Mouse (Mus musculus) retina, postnatal 7 days (tissue): ENCODE data around the gene Gm49337.
A peak's percentile ranks its signal among the peaks of the same experiment; 100 is the strongest.

Source experiments
- DNase-seq: peaks from one replicate; pipeline ENCODE4 v3.0.0-alpha.2; 2012; ENCODE audit warnings: low read depth, low spot score

Gm49337 gene

DNA sequence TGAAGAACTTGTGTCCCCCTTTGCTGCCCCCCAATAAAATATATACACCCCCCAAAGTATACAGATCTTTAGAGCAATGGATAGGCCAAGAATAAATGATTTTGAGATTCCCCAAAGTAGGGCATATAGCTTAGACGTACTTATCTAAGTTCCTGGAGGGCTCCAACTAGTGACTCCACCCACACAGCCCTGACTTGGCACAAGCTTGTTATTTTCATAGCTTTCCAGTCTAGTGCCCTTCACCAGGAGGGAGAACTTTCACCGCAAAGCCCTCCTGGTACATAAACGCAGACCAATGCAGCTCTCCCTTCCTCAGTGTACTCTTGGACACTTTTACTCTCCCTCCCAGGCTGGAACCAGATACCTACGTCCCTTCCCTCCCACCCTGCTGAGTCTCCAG is 11.0 kb upstream of the Gm49337 start:
- DNase-seq, result no peak

DNA sequence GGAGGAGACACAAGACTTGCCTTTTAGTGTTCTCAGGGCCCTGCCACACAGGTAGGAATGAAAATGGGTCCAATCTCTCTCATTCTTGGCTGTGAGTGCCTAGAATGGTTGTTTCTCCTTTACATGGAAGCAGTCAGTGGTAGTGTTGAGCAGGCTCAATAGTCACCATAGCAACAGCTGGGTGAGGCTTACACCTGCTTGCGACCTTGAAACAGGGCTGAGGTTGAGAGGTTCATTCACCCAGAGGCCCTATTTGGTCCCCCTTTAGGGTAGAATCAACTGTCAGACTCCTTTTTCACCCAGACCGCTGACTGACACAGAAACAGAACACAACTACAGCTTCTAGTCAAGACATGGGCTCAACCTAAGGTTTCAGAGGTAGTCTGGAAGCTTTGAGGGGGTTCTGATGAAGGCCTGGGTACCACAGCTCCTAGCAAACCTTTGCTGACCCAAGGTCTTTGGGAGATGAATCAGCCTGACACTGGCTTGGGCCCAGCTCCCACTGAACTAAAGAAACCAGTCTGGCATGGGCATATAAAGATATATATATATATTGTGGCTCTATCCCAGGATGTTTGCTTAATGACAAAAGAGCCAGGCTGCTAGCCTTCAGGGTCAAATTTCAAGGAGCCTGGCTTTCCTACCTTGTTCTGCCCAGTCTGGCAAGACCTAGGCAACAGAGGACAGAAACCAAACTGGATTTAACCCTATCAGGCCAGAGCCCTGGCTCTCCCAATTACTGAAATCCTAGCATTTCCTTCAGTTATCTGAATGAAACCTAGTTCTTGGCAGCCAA is 8.2 kb upstream of the Gm49337 start:
- no peak for DNase-seq

DNA sequence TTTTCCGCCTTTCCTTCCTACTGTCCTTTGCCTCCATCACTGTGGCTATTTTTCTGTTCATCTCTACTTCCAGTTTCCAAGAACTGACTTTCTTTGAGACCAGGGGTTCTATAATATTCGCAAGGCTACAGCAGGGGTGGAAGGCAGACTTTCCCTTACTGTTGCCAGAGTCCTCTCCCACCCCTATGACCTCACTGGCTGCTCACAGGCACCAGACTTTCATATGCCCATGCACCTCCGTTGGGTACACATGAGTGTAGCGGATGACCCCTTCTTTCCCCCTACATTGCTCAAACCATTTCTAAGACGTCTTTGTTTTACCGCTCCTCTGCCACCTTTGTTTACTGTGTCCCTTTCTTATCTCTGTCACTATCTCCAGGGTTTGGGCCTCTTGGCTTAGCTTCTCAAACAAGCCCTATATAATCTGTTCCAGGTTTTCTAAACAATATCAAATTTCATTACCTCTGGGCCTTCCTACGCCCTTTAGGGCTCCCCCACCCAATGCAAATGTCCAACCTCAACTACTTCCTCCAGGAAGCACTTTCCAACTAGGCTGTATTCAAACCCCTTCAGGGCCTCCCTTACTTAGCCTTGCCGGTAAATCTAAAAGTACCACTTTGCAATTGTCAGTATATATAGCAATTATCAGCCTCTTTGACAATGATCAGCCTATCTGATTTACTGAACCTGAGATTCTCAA is 7.3 kb upstream of the Gm49337 start:
- DNase-seq, result no peak

DNA sequence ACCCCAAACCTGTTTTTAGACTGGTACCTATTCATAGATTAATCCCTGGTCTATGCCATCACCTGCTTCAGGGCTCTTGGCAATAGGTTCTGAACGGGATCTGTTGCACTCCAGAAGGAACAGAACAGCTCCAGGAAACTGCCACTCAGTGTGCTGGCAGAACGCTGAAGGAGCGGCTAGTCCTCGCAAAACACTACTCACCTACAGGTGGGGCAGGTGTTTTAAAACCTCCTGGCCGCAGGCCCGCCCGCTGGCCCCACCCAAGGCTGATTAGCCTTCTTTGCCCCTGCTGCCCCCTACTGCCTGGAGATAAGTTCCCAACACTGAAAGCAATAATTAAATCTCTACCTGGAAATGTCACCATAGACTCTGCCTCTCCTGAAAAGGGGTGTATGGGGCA is 5.8 kb upstream of the Gm49337 start, which contains the start of gene Tspan1:
TSS of gene Tspan1 (minus strand) at position 198 of the 400 bp plus-strand sequence.
- DNase-seq, result no peak

DNA sequence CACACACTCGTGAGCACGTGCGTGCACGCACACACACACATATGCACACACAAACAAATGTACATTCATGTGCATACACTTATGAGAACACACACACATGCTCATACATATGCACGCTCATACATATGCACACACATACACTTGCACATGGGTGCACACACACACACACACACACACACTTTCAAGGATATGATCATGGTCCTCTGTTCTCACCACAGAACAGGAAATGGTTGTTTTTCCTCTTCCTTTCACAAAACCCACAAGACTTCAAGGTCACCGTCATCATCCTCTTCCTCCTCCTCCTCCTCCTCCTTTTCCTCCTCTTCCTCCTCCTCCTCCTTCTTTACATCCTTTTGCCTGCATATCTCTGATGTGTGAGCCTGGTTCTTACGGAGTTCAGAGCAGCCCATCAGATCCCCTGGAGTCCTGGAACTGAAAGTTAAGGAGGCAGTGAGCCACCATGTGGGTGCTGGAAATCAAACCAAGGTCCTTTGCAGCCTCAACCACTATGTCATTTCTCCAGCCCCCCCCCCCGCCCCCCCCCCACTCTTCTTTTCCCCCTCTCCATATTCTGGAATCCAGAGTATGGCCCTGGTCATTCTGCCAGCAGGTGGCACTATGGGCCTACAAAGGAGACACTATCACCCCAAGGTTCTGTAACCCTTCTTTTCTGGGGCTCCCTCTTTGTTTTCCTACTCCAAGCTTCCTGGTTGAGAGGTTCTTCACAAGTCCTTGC is 4.4 kb upstream of the Gm49337 start:
- DNase-seq, result peak; percentile 76

DNA sequence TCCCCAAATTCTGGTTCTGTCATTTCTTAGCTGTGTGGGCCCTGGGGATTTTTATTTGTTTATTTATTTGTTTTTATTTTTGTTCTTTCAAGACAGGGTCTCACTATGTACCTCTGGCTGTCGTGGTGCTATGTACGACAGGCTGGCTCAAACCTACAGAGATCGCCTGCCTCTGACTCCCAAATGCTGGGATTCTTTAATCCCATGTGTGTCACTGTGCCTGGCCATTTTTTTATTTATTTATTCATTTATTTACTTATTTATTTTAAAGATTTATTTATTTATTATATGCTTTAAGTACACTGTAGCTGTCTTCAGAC is 3.9 kb upstream of the Gm49337 start:
- no peak for DNase-seq

DNA sequence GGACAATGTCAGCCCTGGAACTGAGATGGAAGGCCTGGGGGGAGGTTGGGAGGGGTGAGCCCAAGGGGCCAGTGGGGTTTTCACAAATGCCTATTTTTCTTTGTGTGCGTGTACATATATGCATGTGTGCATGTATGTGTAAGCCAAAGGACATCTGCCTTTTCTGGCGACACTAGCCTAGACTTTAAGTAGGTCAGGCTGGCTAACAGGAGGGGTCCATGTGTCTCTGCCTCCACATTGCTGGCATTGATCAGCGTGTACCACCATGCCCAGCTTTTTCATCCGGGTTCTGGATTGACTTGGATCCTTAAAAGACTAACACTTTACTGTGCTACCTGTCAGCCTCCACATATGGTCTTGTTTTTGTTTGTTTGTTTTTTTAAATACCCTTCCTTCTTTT is 568 bp downstream of the Gm49337 start:
- DNase-seq, result no peak

DNA sequence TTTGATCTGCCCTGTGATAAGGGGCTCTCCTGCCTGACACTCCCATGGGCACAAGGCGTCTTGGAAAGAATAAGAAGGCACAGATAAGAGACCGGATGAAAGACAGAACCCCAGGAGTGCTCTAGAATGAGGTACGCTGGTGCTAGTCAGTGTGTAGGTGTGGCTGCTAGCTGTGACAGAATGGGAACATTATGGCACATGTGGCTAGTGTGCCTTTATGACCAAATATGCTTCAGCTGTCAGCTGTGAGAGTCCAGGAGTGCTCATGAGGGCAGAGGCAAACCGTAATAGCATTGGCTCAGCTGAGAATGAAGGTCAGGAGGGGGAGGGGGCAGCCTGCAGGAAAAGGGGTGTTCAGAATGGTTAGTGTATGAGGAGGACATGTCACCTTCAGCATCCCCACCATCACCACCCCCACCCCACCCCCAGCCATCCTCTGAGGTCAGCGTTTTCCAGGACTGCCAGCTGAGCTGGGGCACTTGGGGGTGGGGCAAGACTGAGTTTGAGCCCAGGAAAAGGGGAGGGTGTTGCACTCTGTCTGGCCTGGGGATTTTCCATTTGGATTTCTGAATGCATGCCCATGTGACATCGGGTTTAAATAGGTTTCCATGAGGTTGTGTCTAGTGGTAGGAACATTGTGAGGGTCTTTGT is 1.4 kb downstream of the Gm49337 start:
- peak; percentile 51 for DNase-seq

DNA sequence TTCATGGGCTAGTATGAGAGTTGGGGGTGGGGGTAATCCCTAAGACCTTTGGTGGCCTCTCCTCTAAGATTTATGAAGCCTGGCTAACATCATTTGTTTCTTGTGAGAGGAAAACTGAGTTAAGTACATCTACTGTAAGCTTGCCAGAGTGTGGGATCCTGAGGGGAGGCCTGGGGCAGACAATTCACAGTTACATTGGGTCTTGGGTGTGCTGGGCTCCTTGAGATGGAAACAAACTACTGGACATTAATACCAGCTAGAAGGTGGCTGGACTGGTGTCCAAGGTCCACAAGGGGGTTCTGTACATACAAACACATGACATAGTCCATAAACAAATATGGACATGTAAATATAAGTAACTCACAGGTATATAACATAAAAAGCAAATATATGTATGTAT is 2.0 kb downstream of the Gm49337 start:
- DNase-seq, result no peak

DNA sequence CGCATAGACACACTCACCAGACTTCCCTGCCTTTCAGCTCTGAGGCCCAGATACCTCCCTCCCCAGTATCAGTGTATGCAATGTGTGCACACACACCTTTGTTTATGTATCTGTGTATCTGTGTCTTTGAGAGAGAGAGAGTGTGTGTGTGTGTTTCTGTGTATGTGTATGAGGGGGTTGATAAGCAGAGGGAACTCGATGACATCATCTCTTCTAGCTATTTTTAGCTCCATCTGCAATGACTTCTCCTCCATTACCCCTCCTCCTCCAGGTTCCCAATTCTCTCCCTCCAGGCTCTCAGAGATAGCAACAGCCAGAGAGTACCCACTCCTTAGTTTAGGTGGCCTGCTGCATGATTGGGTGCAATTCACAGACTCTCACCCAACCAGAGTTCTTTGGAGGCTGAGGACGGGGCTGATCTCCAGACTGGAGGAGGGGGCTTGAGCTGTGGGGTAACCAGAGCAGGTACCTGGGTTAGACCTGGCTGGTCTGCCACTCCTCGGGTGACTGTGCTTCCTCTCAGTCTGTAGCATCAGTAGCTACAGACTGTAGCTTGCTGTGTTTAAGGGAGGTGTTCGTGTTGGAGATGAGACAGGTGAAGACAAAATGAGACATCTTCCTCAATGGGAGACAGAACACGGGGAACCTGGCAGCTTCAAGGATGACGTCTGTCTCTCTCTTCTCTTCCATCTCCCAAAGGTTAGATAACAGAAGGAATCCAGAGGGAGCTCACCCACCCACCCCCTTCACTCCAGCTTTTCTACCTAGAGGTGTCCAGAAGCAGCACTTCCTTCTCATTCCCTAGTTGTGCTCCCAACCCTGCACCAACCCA is 2.7 kb downstream of the Gm49337 start:
- peak; percentile 19 for DNase-seq

DNA sequence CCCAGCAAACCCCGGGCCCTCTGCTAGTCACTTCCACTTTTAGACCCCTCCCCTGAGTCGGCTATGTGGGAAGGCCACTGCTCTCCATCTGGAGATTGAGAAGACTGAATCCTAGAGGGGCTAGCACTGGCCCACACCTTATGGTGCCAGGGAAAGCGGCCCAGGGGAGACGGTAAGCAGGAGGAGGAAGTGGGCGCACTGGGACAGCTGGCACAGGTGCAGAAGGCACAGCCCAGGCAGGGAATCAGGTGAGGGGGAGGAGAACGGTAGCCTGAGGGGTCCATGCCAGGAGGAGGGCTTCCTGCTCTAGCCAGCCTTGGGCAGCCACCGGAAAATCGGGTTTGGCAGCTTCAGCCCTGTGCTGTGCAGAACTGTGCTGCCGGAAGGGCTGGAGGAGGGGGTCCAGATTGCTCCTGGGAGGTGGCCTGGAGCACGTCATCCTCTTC is 3.4 kb downstream of the Gm49337 start:
- peak; percentile 54 for DNase-seq

DNA sequence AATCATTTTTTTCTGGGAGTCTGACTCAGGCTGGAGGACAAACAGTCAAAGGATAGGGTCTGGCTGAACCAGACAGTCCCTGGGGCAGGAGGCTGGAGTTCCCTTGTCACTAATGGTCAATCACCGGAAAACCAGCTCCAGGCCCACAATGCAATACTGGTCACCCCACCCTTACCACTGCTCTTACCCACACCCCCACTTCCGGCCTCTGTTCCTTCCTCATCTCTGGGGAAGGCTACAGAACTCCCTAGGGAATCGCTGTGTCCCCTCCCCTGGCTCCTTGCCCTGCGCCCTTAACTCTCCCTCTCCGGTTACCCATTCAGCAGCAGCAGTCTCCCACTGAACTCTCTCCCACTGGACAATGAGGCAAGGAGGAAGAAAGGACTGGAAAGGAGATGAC is 4.0 kb downstream of the Gm49337 start:
- no peak for DNase-seq

DNA sequence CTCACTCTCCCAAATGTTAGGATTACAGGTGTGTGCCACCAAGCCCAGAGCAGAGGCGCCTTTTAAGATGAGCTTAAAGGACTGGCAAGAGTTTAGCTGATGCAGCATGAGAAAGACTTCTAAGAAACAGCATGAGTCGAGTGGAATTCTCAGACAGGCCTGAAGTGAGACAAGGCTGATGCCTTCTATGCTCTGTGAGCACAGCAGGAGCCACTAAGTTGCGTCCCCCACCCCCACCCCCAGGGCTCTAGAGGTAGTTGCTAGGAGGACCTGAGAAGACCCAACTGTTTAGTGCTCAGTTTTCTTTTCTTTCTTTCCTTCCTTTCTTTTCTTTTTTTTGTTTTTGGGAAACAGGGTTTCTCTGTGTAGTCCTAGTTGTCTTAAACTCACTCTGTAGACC is 8.9 kb downstream of the Gm49337 start:
- DNase-seq, result no peak

DNA sequence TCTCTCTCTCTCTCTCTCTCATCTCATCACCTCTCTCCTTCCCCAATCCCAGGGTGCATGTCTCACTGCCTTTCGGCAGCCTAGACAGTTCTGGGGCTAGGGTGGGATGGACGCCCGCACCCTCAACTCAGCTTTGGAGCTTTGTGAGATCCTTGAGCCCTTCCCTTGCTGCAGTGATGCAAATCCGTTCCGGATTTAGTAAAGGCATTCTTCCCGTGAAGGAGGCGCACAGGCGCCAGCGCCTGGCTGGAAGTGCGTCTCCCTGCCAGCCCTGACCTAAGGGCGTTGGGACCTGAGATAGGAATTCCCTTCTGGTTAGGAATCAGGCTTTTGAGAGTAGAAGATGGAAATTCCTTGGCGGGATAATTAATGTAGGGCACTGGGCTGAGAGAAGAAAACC is 9.6 kb downstream of the Gm49337 start:
- no peak for DNase-seq

DNA sequence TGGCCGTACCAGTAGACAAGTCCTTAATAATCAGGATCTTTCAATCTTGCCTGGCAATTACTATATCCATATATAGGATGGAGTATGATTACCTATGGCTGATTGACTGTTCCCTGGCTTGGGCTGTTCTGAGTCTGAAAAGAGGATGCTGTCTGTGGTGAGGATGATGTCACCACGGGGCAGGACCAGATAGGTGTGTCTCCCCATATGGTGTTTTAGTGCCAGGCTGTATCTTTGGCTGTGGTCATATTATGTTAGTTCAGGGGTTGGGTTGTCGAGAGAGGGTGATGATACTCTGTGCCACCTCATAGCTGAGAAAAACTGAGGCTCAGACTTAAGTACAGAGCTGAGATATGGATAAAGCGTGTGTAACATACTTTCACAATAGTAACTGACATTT is 11.9 kb downstream of the Gm49337 start:
- no peak for DNase-seq

DNA sequence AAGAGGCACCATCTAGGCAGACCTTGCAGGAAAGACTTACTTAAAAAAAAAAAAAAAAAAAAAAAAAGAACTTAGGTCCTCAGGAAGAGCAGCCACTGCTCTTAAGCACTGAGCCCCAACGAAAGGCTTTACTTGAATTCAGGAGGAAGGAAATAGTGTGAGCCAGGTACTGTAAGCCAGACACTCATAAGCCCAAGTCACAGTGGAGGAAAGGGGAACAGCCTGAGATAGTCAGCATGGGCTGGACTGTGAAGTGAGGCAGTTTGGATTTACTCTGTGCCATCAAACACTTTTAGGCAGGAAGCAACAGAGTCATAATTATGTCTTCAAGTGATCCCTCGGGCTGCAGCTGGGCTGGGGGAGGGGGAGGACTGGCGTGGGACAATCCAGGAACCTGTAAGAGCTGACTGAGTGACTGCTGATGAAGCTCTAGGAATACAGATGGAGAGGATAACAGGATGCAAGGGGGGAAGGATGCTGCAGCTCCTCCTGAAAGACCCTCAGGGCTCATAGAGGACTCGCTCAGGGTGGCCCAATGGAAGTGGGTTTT is 19.2 kb downstream of the Gm49337 start:
- DNase-seq, result no peak

DNA sequence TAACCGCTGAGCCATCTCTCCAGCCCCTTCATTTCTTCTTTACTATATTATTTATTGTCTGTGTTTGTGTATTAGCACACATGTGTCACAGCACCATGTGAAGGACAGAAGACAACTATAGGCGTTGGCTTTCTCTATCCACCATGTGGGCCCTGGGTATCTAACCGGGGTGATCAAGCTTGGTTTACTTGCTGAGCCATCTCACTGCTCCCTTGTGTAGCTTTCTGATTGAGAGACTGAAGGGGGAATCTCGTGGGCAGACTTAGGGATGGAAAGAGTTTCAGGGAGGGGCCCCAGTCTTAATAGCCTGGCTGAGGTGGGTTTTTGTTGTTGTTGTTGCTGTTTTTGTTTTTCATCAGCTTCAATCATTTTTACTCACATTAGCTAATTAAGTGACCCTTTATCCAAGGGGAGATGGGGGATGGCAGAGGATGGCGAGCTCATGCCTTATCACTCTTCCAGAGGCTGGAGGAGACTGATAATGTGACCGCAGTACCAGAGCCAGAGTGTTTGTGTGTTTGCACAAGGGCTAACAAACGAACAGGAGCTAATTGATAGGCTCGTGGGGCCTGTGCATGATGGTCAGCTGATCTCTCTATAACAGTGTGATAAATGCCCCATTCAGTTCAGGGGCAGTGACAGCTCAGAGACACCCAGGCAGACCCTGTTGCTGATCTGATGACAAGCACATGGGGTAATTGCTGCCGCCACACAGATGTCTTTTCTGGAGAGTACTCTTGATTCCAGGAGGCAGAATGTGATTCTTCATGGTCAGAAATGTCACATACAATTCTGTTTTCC is 20.6 kb downstream of the Gm49337 start:
- no peak for DNase-seq

DNA sequence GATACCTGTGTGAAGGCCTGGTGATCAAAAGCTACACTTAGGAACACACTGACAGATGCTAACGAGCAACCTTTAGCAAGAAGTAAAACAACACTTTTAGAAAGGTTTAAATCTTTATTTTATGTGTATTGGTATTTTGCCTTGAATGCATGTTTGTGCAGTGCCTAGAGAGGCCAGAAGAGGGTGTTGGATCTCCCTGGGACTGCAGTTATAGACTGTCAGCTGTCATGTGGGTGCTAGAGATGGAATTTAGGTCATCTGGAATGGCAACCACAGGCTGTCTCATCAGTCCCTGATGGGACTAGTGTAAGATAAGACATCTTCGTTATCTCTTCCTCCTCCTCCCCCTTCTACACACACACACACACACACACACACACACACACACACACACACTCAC is 25.2 kb downstream of the Gm49337 start:
- no peak for DNase-seq

DNA sequence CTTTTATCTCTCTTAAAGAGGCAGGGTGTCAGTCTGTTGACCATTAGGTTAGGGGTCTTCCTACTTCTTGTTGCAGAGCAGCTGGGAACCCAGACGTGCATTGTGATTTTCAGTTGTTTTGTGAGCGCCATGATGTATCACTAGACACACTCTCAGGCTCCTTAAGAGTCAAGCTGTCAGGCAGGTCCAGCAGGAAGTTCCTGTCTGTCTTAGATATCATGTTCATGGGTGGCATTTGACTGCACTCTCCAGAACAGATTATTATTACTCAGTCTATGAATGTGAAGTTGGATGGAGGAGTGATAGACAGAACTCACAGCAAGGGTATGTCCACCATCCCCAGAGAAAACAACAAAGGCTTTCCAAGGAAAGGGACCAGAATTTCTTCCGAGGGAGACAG is 31.2 kb downstream of the Gm49337 start:
- DNase-seq, result no peak

DNA sequence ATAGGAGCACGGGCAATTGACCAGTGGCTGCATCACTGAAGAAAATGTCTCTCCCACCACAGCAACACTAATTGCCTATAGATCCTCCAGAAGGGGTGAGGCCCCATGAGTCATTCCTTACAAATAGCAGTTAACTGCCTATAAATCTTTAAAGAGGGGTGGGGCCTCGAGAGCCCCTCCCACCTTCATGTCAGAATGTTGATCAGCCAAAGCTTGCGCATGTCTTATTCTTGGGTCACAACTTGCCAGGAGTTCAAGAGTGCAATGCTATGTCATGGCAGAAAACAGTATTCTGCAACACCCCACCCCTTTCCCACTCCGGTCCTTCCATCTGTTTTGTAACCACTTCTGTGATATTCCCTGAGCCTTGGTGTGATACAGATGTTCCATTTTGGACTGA is 33.3 kb downstream of the Gm49337 start:
- no peak for DNase-seq
